Mouse (Mus musculus) layer of hippocampus, postnatal 36 days (tissue): ENCODE measurements around the gene Tnip1. TPM values are rescaled to one million over a fixed set of nuclear protein-coding genes. Genes with fewer than 3 reads are reported as not detected.

Experiments
- DNase-seq, 2 experiments: peaks; one replicate each; pipeline ENCODE4 v3.0.0; 2022
- total RNA-seq, 2 experiments: library from RNA; stranded (reverse); gene quantifications; 2 replicates each; pipeline ENCODE4 v1.2.3; 2021

Gene Tnip1
- total RNA-seq, 2 experiments from 2014 or later = 34.2 to 36.6 TPM

DNA sequence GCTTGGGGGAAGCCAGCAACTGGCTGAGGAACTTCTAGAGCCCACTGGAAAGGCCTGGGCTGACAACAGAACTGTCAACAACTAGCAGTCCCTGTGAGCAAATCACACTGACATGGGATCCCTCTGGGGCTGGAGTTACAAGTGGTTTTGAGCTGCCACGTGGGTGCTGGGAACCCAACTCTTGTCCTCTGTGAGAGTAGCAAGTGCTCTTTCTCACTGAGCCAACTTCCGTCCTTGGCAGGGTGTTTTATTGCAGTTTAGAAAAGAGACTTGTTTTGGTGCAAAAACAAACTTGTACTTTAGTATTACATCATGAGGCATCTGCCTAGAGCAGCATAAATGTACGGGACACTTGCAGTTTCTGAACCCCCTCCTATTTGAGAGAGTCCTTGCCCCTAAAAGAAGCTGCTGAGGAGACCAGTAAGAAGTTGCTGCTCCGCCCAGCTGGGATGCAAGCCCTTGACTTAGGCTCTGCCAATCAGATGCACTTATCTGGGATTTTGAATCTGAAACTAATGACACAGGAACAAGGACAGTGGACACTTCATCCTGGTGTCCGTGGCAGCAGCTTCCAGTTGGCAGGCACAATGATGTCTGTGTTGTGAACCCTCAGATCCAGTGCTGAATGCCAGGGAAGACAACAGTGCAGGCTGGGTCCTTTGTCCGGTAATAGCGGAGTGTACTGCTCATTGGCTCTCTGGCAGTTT is 90.7 kb downstream of the Tnip1 start:
- DNase-seq = no peak

DNA sequence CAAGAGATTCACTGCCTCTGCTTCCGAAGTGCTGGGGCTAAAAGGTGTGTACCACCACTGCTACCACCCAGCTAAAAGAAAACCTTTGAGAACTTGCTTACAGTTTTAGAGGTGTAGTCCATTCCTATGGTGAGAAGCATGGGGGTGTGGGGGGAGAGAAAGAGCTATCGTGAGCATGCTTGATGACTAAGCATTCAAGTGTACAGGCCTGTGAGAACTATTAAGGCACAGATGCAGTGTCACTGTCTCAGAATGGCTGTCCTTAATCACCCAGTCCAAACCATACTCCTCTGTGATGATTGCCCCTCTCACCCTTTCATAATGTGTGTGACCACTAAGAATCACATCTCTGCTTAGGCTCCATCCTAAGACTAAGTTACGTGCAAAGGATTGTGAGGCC is 93.4 kb downstream of the Tnip1 start:
- no peak for DNase-seq

DNA sequence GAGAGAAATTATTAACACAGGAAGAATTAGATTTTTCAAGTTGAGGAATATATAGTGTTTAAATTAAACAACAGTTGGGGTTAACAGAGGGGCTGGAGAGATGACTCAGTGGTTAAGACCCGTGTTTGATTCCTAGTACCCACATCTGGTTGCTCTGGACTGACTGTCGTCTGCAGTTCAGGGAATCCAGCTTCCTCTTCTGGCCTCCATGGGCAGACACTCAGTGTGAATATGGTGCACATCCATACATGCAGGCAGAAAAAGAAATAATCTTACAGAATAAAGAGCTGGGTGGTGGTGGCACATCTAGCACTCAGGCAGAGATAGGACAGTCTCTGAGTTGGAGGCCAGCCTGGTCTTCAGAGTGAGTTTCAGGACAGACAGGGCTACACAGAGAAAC is 94.3 kb downstream of the Tnip1 start:
- DNase-seq = no peak

DNA sequence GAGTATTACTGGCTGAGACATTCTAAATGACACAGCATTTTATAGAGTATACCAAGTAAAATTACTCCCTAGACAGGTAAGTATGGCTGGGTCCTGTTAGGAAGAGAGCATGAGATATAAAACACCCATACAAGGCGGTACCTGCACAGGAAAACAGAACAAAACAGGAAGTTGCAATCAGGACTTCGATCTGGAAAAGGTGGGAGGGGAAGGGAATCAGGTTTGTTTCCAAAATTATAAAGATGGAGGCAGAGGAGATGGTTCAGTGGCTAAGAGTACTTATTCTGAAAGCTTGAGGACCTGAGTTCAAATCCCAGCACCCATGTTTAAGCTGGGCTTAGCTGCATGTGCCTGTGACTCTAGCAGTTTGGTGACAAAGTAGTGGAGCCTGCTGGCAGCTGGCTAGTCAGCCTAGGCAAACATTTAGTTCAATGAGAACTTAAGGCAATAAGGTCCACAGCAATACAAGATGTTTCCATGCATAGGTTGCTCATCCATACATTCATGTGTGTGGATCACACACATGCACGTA is 94.7 kb downstream of the Tnip1 start:
- no peak for DNase-seq

DNA sequence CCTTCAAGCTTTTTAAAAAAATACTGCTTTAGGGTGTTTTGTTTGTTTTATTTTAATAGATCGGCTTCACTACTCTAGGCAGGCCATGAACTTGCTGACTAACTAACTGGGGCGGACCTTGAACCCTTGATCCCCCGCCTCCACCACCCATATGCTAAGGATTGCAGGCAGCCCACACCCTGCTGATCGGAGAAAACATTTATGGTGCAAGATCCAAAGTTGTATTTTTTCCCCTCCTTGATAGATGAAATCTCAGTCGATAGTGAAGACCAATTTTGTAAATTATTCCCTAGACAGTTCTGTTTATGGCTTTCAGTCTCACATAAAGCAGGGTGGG is 95.7 kb downstream of the Tnip1 start:
- DNase-seq = no peak

DNA sequence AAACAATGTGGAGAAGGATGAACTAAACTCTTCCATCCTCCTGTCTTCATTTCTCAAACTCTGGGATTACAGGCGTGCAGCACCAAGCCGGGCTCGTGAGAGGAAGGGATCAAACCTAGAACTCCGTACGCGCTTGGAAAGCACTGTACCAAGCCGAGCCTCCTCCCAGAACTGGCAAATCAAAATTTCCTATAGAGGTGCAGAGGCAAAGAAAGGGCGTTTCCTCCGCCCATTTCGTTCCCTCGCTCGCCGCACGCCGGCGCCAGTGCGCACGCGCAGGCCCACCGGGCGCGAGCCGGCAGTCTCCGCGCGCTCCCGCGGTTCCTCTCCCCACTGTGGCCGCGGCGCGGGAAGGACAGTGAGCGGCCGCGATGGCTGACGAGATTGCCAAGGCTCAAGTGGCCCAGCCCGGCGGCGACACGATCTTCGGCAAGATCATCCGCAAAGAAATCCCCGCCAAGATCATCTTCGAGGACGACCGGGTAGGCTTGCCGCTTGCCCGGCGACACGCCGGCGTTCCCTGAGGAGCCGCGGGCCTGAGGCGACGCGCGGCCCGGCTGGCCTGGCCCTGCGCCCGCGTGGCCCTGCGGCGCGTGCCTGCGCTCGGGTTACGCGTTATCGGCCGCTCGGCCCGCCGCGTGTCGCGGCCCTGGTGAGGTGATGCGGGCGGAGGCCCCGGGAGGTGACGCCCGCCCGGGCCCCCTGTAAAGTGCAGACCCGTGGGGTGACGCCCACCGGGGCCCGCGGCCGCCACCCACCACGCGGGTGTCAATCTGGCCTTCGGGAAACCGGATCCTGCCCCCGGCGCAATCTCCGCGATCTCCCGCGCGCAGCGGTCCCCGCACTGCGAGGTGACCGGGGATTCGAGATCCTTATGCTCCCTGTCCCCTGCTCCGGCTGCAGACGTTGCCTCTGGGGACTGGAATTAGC is 96.3 kb downstream of the Tnip1 start, which contains the start of gene Hint1:
Gene Hint1, plus strand, starts transcription at position 265 of the 930 bp plus-strand sequence.
- DNase-seq = peak; percentile 93

DNA sequence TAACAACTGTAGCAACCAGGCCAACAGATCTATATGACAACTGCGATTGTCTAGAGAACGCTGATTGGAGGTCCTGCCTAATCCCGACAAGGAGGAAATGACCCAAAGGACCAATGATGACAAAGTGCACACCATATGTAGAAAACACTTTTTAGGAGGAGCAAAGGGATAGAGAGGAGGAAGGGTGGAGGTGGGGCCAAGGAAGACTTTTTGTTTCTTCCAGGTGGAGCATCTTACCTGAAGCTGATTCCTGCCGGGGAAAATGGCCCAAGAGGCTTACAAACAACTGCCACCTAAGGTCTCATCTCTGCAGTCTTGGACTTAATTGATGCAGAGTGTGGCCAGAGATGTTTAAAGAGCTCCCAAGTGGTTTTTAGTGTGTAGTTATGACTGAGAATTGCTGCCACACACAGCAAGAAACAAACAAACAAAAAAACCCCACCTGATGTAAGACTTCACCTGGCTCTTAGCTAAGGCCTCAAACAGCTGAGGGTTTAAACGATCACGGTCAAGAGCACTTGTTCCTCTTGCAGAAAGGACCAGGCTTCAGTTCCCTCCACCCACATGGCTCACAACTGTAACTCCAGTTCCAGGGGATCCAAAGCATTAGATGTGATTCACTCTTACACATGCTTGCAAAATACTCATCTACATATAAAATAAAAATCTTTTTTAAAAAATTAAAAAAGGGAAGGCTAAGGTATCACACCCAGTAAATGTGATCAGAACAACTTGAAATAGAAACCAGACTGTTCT is 97.2 kb downstream of the Tnip1 start:
- DNase-seq = no peak

DNA sequence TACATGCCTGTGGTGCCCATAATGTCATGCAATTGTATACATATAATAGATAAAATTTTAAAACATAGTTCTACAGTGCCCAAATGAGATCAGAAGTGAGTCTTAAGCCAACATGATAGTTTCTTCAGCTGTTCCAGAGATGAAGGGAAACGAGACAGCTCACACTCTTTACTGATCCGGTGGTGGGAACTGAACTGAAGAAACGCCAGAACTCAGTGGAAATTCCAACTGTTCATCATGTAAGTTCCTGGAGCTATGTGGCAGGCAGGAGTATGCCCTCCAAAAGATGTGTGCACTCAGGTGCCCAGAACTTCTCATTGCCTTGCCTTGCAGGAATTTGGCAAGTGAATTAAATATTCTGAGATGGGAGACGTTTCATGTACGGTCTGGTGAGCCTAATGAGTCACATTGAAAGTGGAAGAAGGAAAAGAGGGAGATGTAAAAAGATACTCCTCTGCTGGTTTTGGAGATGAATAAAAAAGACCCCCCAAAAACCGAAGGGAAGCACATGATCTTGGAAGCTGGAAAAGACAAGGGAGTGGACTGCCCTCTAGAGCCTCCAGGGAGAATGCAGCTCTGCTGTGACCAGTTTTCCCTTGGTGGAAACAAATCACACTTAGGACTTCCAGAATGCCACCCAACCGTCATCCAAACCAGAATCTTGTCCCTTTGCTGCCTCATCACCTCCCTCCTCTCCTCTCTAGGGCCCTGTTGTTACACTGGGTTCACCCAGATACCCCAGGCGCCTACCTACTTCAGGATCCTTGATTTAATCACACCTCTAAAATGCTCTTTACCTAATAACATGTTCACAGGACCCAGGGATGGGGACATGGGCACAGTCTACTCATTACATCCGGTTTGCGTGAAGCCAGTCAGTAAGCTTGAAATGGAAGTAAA is 99.8 kb downstream of the Tnip1 start:
- DNase-seq = peak; percentile 47 to 52

DNA sequence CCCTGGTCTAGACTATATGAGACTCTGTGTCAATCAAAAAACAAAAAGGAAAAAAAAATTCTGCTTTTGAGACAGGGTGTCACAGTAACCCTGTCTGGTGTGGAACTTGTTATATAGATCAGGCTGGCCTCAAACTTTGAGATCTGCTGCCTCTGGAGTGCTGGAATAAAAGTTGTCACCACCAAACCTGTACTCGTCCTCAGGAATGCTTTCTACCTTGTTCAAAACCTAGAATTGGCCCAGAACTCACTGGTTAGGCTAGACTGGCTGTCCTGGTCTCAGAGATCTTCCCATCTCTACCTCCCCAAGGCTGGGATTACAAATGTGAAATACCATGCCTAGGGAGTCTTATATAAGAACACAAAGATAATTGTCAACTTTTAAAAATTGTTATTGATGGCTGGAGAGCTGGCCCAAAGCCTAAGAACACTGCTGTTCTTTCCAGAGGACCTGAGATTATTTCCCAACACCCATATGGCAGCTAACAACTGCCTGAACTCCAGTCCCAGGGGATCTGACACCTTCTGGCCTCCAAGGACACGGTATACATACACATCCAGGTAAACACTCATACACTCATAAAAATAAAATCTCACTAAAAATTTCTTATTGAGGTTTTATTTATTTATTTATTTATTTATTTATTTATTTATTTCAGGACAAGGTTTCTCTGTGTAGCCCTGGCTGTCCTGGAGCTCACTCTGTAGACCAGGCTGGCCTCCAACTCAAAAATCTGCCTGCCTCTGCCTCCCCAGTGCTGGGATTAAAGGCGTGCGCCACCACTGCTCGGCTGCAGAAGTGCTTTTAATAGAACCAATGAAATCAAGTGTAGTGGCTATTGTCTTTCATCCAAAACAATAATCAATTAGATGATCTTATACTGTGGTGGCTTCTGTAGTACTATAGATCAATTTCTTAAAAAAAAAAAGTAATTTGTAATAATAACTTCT is 101.0 kb downstream of the Tnip1 start:
- no peak for DNase-seq

Other genes with a start within 250 kb of the Tnip1 start
- gene Cdc42se2, start 175.2 kb downstream of the Tnip1 start, total RNA-seq = 100 to 1,000 TPM; 141 to 144 TPM
- gene Lyrm7, start 102.0 kb downstream of the Tnip1 start, total RNA-seq = 10 to 100 TPM; 27.9 to 30.8 TPM
- 100 to 1,000 TPM; 264 to 281 TPM for gene Hint1, start 96.5 kb downstream of the Tnip1 start, total RNA-seq
- 1 to 10 TPM; 3.4 to 4.6 TPM for gene Gpx3, start 60.5 kb downstream of the Tnip1 start, total RNA-seq
- 10 to 100 TPM; 95.8 to 96.4 TPM for gene Anxa6, start 70.5 kb upstream of the Tnip1 start, total RNA-seq
- gene Ccdc69, start 115.2 kb upstream of the Tnip1 start, total RNA-seq = under 1 TPM in 1 of 2 experiments, not detected in 1; 0.35 TPM
- gene Gm2a, start 135.2 kb upstream of the Tnip1 start, total RNA-seq = 10 to 100 TPM; 33.7 to 34.1 TPM
- gene Slc36a3, start 188.8 kb upstream of the Tnip1 start, total RNA-seq = not detected
- under 1 TPM in 1 of 2 experiments, not detected in 1; 0.15 TPM for gene Slc36a2, start 222.2 kb upstream of the Tnip1 start, total RNA-seq
- gene Slc36a1, start 241.4 kb upstream of the Tnip1 start, total RNA-seq = 10 to 100 TPM; 52.9 to 56.8 TPM